In genomic region chr11:62869715-62870371, GRCm38 (mm10) we compare ENCODE assay signal across 24 mouse cellular contexts.
"Had no signal": no experiment of that assay in that cellular context is flagged by ENCODE, and none has a peak within 500 bp of the region (broad histone marks: within the 10 kb centered on the region; RNA-seq: fewer than 3 reads in every experiment).

No protein-coding gene starts in this region.

- DNase-seq: gastrocnemius, adult 2 months; gastrocnemius, postnatal 10 days; gastrocnemius, postnatal 25 days; heart, adult 18-20 months; heart, postnatal 10 days; heart, postnatal 4 days; kidney, adult 11 months; kidney, adult 2 months; kidney, adult 9 months; kidney, postnatal 14 days; kidney, postnatal 36 days; layer of hippocampus, postnatal 36 days; left cerebral cortex, postnatal 4 days had no signal

- H3K4me2 ChIP-seq: heart, embryonic 12.5 days; hindbrain, embryonic 13.5 days; hindbrain, embryonic 15.5 days; kidney, embryonic 15.5 days; limb, embryonic 13.5 days had no signal

- H3K27me3 ChIP-seq: heart, embryonic 12.5 days; hindbrain, embryonic 13.5 days; hindbrain, embryonic 15.5 days; kidney, embryonic 15.5 days; limb, embryonic 13.5 days had no signal

- H3K27ac ChIP-seq: gastrocnemius, adult 2 months; heart, embryonic 10.5 days; hindbrain, embryonic 10.5 days; hindbrain, embryonic 13.5 days; hindbrain, embryonic 15.5 days; hindbrain, postnatal 0 days; kidney, embryonic 15.5 days; kidney, postnatal 0 days; limb, embryonic 13.5 days had no signal

- H3K9ac ChIP-seq: heart, embryonic 12.5 days; hindbrain, embryonic 13.5 days; hindbrain, embryonic 15.5 days; kidney, embryonic 15.5 days; limb, embryonic 13.5 days had no signal

- H3K9me3 ChIP-seq: heart, embryonic 10.5 days; heart, embryonic 12.5 days; hindbrain, embryonic 10.5 days; hindbrain, embryonic 13.5 days; hindbrain, embryonic 15.5 days; kidney, embryonic 15.5 days; limb, embryonic 13.5 days had no signal

- ATAC-seq: forebrain, embryonic 16.5 days; hindbrain, postnatal 0 days; intestine, embryonic 16.5 days had no signal

- H3K36me3 ChIP-seq: heart, embryonic 10.5 days; heart, embryonic 12.5 days; hindbrain, embryonic 10.5 days; hindbrain, embryonic 13.5 days; hindbrain, embryonic 15.5 days; kidney, embryonic 15.5 days; limb, embryonic 13.5 days had no signal

- H3K4me3 ChIP-seq: gastrocnemius, adult 2 months; heart, embryonic 10.5 days; heart, embryonic 12.5 days; hindbrain, embryonic 10.5 days; hindbrain, embryonic 13.5 days; hindbrain, embryonic 15.5 days; kidney, embryonic 15.5 days; limb, embryonic 13.5 days had no signal

- H3K4me1 ChIP-seq: heart, embryonic 10.5 days; heart, embryonic 12.5 days; hindbrain, embryonic 10.5 days; hindbrain, embryonic 13.5 days; hindbrain, embryonic 15.5 days; kidney, embryonic 15.5 days; limb, embryonic 13.5 days had no signal
